Mouse (Mus musculus) megakaryocyte-erythroid progenitor cell, adult 5-6 weeks (primary cell): ENCODE measurements around the gene Slc25a30. TPM values are rescaled to one million over a fixed set of nuclear protein-coding genes. Genes with fewer than 3 reads are reported as not detected.

Experiments
- ATAC-seq: replicated peaks from 2 replicates; pipeline ENCODE4 v1.8.0; 2016; ENCODE audit warnings: mild to moderate bottlenecking, inconsistent platforms; ENCODE audit not compliant: severe bottlenecking, poor library complexity, low FRiP score, low TSS enrichment
- total RNA-seq, 2 experiments: library from RNA; stranded (forward) in 1 of 2; stranded (reverse) in 1 of 2; fragments of 200-1000, 215-1000 nt in 1 of 2; fragments of >200 nt in 1 of 2; fragmentation: Nextera tagmentation in 1 of 2; gene quantifications; 2 replicates each; pipeline ENCODE4 v1.2.3; 2014 to 2017

Slc25a30 gene
- total RNA-seq, 2 experiments from 2014 or later: 32.6 to 33.0 TPM

DNA sequence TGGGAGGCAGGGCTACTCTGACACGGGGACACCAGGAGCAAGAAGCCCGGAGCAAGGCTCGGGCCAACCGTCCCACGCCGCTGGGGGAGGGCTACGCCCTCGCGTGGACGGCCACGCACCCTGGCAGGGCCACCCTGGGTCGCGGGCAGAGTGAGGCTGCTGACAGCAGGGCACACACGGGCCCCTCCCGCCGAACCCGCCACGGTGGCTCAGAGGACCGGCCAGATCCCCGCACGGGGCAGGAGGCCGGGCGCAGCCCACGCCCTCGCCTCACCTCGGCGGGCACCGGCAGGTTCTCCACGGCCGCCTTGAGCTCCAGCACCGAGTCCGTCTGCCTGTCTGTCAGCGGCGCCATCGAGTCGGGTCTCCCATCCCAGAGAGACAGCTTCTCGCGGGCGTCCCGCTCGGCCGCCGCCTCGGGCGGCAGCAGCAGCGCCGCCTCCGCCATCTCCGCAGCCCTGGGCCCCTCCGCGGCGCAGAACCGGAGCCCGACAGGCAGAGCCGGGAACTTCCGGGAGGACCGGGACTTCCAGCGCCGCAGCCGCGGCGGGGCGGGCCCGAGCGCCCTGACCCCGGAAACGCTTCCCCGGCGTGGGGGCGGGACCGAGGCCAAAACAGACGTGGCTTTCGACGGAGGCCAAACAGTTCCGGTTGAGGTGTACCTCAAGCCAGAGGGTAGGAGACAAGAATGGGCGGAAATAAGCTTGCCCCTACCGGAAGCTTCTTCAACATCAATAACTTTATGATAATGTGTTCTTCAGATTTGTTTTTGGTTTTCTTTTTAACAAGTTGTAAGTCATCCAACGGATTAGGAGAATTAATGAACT, 32.6 kb downstream of the Slc25a30 start, which contains the start of gene Cog3:
Gene Cog3 (minus strand): TSS at position 527 of the 827 bp plus-strand sequence.
- peak; percentile 84 for ATAC-seq

DNA sequence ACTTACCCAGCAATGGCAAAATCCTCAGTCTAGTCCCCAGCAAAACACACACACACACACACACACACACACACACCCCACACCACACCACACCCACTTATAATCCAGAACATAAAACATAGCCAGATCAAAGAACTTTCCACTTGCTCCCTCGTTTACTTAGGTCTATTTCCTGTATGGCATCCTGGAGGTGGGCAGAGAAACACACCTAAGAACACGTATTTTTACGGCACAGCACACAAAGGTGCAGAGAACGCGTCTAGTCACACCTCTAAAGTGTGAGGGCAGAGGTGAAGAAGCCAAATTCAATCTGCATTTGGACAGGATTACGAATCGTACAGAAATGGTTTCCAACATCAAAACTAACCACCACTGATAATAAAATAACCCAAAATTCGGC, 33.6 kb downstream of the Slc25a30 start:
- ATAC-seq: no peak

DNA sequence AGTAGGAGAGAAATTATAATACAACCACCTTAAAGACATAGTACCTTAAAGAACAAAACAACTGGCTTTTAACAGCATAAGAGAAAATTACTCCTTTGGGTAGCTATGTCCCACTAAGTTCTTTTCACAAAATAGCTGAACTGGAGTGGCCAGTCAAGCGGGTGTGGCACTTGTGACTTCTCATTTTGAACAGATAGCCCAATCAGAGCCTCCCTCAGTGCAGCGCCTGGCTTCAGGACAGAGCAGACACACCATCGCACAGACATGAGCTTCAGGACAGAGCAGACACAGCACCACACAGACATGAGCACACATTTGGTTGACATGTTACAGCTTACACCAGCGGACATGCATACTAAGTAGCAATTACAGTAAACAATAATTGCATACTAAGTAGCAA, 35.8 kb downstream of the Slc25a30 start:
- peak; percentile 58 for ATAC-seq

DNA sequence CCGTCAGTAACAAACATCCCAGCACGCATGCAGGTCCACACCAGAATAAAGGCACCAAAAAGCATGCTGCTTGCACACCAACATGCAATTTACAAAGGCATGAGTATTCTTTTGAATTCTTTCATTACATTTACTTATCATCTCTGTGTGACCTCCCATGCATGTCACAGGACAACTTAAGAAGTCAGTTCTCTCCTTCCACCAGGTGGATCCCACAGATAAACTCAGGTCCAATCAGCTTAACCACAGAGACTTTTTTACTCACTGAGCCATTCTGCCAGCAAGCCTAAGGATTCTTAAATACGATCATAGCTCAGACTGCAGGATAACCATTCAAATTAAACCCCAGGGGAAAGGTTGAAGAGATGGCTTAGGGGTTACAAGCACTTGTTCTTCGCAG, 37.7 kb downstream of the Slc25a30 start:
- peak; percentile 92 for ATAC-seq

DNA sequence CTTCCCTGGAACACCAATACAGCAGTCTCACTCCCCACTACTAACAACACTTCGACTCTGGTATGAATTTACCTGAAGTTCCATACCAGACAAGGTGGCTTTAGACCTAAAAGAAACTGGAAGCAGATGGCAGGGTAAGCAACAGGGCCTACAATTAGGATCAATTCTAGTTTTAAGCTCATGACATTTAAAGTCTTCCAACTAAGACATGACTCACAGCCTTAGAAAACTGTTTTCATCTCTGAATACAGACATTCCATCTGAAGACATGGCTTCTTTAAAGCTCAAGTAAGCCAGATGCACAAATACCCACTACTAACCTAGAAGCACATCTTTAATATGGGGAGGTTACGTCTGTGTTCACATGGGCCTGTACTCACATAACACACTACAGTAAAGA, 38.9 kb downstream of the Slc25a30 start:
- ATAC-seq: no peak

DNA sequence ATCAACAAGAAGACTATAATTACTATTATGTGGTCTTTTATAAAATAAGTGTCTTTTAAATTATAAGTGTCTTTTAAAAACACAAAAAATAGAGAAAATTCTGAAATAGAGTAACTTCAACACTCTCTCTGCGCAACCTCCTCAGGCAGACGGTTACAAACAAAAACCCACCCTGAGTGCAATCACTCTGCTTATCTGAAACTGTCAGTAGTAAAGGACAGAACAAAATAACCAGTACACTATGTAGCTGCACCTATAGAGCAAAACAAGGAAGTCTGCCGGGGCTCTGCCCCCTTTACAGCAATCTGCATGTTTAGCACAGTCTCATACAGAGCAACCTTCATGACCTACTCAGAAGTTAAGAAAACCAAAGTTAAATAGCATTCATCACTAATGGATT, 44.9 kb downstream of the Slc25a30 start:
- ATAC-seq: peak; percentile 85

DNA sequence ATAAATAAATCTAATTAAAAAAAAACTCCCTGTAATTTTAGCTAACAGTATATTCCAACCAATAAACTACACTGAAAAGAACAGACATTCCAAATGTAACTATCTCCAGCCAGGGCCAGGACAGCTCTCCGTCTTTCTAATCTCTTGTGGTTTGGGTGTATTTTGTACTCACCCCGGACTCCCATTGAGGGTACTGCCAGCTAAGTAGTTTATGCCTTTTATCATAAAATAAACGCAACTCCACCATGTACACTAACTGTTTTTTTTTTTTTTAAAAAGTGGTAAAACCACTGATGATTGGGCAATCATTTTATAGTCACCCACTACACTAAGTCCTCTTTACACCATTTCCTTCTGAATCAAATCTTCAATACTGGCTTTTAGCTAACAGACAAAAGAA, 51.2 kb downstream of the Slc25a30 start:
- ATAC-seq: peak; percentile 93

DNA sequence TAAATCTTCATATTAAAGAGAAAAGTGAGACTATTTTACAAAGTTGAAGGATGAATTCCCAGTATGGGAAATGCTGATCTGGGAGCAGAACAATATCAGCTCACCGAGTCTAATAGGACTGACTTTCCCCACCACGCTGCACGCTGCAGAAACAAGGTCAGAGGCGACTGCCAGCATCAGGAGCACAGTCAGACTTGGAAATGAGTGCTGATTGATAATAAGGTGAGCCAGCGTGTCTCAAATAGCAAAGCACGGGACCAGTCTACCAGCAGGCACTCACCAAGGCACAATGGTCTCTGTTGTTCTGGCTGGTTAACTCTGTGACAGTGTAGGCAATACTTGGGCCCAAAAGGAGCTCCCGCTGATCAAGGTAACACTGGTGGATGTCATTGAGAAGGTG, 54.2 kb downstream of the Slc25a30 start:
- ATAC-seq: no peak

DNA sequence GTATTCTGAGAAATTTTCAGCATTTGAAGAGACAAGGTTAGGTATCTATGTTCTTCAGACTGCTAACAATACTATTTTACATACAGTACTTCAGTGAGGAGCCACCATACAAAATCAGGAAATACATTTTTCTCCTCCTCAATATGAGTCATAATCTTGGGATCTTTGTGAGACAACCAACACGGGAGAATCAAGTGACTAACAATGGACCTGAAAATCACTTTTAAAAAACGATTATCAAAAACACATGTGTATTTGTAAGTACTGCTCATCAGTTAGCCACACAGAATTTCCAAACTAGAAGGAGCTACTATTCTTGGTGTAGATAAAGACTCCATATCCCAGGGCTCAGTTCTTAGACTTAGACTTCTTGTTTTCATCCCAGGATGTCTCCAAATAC, 55.5 kb downstream of the Slc25a30 start:
- ATAC-seq: no peak

DNA sequence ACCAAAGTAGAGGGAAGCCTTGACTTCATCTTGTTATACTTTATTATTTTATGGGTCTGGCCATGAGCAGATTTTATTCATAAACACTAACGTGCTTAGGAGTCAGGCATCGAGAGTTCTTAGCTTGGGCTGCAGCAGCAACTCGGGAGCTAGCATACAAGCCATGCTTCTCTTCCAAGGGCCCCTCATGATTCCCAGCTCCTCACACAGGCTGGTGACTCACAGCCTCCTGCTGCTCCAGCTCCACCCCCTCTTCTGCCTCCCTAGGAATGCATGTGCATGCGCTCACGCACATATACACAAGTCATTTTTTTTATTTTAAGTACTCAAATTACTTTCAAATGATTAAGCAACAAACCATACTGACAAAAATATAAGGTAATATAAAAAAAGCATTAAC, 58.7 kb downstream of the Slc25a30 start:
- ATAC-seq: no peak

DNA sequence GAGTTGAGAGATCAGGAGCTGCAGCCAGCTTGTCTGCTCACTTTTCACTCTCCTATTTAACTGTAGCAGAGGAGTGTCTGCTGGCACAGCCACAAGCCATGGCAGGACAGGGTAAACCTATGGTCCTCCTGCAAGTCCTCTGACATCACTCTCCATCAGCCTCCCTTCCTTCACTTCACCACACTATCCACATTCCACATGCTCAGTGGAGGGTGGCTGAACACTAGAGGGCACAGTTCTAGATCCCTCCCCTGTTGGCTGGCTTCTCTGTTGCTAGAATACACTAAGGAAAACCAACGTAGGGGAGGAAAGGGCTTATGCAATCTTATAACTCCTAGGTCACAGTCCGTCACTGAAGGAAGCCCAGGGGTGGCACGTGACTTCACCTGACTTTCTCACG, 59.8 kb downstream of the Slc25a30 start:
- peak; percentile 64 for ATAC-seq

DNA sequence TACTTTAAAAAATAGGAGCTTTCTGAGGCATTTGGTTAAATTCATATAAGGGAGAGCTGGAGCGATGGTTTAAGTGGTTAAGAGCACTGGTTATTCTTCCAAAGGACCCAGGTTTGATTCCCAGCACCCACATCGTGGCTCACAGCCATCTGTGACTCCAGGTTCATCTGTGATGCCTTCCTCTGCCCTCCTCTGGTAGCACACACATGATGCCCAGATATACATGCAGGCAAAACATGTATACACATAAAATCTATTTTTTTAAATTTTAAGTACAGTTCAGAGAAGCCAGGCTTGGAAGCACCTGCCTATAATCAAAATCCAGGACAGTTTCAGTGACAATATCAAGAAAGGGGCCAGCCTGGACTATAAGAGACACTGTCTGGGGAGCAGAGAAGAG, 64.0 kb downstream of the Slc25a30 start:
- no peak for ATAC-seq

DNA sequence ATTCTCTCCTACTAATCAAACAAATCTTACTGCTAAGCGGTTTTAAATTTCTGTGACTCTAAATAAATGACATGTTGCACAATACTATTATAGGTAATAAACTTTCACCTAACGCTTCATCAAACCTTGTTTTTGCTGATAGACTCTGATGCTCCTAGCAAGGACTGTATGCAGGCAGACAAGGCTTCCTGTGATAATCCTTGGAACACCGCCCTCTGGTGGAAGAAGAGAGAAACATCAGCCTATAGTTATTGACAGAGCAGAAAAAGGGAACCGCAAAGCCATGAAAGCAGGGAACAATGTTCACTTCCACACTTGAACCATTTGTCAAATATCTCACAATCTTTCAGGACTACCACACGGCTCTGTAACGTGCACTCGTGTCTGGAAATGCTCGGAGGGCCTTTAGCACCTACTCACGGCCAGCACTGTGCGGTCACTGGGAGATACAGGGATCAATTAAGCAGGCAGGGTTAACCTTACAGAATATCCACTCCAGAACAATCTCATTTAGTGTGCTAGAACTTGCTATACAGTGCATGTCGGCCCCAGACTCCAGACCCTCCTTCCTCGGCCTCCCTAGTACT, 64.8 kb downstream of the Slc25a30 start:
- peak; percentile 85 for ATAC-seq

DNA sequence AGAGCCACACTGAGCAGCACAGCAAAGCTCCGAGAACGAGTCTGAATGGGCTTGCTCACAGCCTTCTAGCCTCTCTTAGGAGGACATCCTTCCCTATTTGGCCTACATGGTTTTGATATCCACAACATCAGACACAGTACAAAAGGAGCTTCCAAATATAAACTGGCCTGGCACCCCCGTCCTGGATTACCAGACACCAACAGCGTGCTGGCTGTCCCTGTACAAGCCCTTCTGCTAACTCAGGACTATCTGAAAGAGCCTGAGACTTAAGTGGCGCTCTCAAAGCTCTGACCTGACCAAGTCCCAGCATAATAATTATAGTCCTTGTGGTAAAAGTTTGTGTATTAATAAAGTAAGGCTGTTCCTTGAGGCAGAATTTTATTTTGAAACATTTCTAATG, 66.7 kb downstream of the Slc25a30 start:
- no peak for ATAC-seq

DNA sequence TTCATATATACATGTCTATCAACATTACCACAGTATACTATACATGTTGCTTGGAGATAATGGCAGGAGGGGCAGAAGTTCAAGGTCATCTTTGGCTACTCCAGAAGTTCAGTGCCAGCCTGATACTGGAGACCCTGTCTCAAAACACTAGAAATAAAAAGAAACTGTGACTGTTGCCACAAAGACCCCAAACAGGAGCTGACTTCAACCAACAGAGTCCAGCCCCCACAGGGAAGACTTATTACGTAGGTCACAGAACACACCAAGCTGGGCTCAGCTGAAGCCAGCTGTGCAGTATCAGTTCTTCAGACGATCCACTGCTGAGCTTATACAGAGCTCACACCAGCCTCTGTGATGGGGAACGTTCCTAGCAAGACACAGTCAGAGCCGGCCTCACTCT, 70.4 kb downstream of the Slc25a30 start:
- no peak for ATAC-seq

DNA sequence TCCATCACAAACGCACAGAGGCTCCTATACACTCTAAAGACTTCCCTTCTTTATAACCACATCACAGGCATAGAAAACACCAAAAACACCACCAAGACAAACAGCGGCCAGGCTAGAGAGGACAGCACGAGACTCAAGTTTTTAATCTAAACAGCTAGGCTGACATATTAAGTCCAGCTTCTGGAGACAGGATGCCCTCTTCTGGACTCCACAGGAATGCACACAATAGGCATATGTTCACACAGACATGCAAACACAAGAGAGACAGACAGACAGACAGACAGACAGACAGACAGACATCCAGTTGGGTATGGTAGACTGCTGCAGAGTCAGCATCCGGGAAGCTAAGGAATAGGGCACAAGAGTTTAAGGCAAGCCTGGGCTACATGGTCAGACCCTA, 73.2 kb downstream of the Slc25a30 start:
- ATAC-seq: no peak

DNA sequence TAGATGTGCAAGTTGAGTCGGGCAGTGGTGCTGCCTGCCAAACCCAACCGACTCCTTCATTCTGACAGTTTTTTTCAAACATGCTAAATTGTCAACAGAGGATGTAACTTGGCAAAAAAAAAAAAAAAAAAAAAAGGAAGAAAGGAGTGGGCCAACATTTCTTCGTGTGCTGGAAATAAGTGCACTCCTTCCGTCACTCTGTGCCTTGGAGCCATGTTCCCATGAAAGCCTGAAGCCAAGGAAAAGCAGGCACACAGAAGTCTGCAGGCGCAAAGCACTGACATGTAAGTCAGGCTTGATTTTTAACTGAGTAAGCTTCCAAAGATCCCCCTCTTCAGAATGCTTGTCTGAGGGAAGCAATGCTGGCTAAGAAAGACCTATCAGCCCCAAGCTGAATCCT, 74.2 kb downstream of the Slc25a30 start:
- ATAC-seq: no peak

DNA sequence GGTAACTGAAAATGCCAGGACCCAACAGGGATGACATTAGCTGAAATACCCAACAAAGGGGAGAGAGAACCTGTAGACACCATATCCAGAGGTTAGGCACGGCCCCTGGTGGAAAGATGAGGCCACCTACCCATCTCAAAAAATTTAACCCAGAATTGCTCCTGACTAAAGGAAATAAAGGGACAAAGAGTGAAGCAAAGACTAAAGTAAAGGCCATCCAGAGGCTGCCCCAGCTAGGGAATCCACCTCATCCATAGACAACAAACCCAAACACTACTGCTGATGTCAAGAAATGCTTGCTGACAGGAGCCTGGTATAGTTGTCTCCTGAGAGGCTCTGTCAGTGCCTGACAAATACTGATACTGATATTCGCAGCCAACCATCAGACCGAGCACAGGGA, 75.1 kb downstream of the Slc25a30 start:
- ATAC-seq: no peak
